ENCODE assay signal across 3 mouse cellular contexts in genomic region chr4:67194425-67194824, GRCm38 (mm10).
TF ChIP-seq lines count a peak whose summit lies in the region.

No protein-coding gene starts in this region.

TF ChIP-seq in CH12.LX, 34 proteins besides CTCF, POLR2A, EP300 and RAD21 (continued from another document):
- TF ChIP-seq BHLHE40 (IDR thresholded peaks at IDR 0.05; ENCODE audit: low read depth, low read length) (no peak), CHD1 (IDR thresholded peaks at IDR 0.05; ENCODE audit: low read depth, low read length) (no peak), GABPA (IDR thresholded peaks at IDR 0.05; ENCODE audit: insufficient replicate concordance, low read depth, low read length) (no peak), MAFK (IDR thresholded peaks at IDR 0.05; ENCODE audit: insufficient replicate concordance, low read length) (peak; percentile 59)

TF ChIP-seq in ES-E14, 5 proteins besides CTCF, POLR2A, EP300 and RAD21 (continued from another document):
- peak; percentile 59; the same call in 1 of the 2 replicates for TF ChIP-seq MAFK (IDR thresholded peaks at IDR 0.05; ENCODE audit: insufficient read depth, low read depth, low read length)
TF ChIP-seq in ES-E14: peak in this region for 1.

TF ChIP-seq in MEL, 35 proteins besides CTCF, POLR2A, EP300 and RAD21:
- TF ChIP-seq MAFK (IDR thresholded peaks at IDR 0.05; ENCODE audit: borderline replicate concordance, low read depth, low read length), result peak; percentile 18; the same call in 1 of the 2 replicates
- TF ChIP-seq POLR2AphosphoS2 (IDR thresholded peaks at IDR 0.05; ENCODE audit: low read length), result no peak
